Mouse (Mus musculus): Measurements from ENCODE around the gene Gsx1.

Gene Gsx1

DNA sequence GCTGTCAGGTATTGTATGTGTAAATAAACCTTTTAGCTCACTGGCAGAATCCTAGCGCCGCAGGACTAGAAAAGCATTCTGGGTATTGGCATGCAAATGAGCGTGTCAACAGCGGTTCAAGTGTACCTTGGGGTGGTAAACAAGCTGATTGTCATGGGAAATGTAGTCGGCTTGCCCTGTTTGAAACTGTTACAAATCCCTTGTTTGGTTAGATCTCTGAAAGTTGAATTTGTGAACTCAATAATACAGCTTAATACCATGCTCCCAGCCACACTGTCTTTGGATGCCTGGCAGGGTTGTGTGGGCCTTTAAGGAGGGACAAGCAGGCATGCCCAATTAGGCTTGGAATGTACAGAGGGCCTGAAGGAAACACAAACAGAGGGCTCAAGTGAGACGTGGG, 16.4 kb downstream of the Gsx1 start:
- DNase-seq (ENCODE audit: low spot score in 2 of 2), result no peak

DNA sequence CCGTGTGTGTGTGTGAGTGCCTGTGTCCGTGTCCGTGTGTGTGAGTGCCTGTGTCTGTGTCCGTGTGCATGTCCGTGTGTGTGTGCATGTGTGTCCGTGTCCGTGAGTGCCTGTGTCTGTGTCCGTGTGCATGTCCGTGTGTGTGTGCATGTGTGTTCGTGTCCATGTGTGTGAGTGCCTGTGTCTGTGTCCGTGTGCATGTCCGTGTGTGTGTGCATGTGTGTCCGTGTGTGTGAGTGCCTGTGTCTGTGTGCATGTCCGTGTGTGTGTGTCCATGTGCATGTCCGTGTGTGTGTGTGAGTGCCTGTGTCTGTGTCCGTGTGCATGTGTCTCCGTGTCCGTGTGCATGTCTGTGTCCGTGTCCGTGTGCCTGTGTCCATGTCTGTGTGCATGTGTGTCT, 19.4 kb downstream of the Gsx1 start:
- DNase-seq (ENCODE audit: low spot score in 2 of 2), result no peak

- no peak for DNase-seq (ENCODE audit: low spot score in 2 of 2)
Measured at GRCm38 (mm10) chr5:147208471-147208870, 20.0 kb downstream of the Gsx1 start.

DNA sequence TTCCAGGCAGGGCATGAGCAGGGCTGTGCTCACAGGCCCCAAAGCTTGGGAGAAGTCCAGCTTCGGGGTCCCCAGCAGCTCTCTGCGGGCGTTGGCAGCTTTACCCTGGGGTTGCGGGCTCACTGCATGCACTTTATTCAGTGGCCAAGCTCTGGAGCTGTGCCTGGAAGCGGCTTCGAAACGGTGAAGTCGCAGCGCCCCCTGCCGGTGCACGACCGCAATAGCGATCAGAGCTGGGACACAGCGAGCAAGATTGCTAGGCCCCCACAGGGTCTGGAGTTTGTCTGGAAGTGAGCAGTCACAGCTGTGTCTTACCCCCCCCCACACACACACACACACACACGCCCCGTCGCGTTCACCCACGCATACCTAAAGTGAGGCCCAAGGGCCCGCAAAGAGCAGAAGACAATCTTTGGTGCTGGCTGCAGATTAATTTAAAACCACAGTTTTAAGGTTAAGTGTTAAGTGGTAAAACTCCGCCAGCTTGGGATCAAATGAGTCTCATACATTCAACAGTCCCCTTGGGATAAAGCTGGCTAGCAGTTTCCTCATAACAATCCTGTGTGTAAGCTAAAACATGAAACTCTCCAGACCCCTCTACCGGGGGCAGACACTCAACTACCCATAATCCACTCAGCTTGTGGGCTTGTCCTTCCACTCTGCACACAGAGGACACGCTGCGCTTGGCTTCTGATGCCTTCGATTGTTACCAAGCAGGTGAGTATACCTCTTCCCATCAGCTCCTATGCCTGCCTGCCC, 39.0 kb downstream of the Gsx1 start:
- peak; percentile 68 to 92 for DNase-seq (ENCODE audit: low spot score in 2 of 2)

DNA sequence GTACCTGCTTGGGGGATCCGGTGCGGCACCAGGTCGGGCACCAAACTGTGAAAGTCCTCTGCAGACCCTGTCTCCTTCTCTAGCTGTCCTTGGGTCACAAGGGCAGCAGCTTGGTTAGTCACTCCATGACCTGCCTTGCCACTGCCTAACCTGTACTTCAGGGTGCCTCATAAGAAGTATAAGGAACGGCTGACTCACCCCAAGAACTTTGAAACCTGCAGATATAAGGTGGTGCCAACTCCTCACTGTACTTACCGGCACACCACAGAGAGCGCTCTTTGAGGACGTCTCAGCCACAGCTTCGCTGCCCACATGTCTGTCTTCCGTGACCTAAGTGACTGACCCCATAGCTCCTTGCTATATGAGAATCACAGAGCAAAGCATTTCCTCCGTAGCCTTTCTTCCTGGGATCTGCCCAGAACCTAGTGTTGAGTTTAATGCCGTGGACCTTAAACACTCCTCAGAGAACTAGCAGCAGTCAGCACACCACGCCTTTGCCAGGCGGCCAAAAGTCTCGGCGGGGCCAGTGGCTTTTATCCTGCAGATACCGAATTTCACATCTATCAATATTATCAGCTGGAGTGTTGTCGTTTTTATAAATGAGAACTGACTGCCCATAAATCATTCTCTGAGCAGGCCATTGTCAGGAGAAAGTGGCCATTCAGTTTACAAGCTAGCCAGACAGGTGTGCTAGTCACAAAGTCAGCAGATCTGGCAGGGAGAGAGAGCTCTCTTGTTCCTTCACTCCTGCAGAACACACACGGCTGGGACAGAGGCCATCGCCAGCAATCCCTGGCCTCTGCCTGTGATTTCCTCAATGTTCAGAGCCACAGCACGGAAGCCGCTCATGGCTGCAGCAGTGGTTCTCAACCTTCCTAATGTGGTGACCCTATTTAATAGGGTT, 47.2 kb downstream of the Gsx1 start:
- DNase-seq (ENCODE audit: low spot score in 2 of 2), result no peak

Measured in spleen, postnatal 4 days (tissue).